Mouse (Mus musculus) heart, embryonic 10.5 days (tissue): ENCODE measurements around the gene Atpaf1. TPM values are rescaled to one million over a fixed set of nuclear protein-coding genes. Genes with fewer than 3 reads are reported as not detected.

Experiments
- DNase-seq: peaks from one replicate; pipeline ENCODE4 v3.0.0-alpha.2; 2017; ENCODE audit warnings: low spot score
- H3K27ac ChIP-seq: fragments of 300-500 bp; sonication (generic); 2 replicates; pipeline ENCODE4 v1.5.1; 2016; ENCODE audit warnings: mild to moderate bottlenecking
- H3K27me3 ChIP-seq: fragments of 300-500 bp; sonication (generic); 2 replicates; pipeline ENCODE4 v1.6.1; 2016; ENCODE audit warnings: mild to moderate bottlenecking; ENCODE audit not compliant: poor library complexity, insufficient read depth, severe bottlenecking
- H3K36me3 ChIP-seq: fragments of 300-500 bp; sonication (generic); 2 replicates; pipeline ENCODE4 v1.6.1; 2016; ENCODE audit warnings: mild to moderate bottlenecking, moderate library complexity
- H3K4me1 ChIP-seq: fragments of 300-500 bp; sonication (generic); 2 replicates; pipeline ENCODE4 v1.6.1; 2016; ENCODE audit warnings: mild to moderate bottlenecking
- H3K4me3 ChIP-seq: fragments of 300-500 bp; sonication (generic); 2 replicates; pipeline ENCODE4 v1.5.1; 2016; ENCODE audit warnings: mild to moderate bottlenecking, moderate library complexity
- H3K9me3 ChIP-seq: fragments of 300-500 bp; sonication (generic); 2 replicates; pipeline ENCODE4 v1.6.1; 2016; ENCODE audit warnings: mild to moderate bottlenecking, moderate library complexity
- WGBS: fragments of 180-500 bp; shearing (Covaris S2); methylation state at CpG from one replicate; pipeline ENCODE4 v1.1.7; 2016; 5-methylcytosine and 5-hydroxymethylcytosine counted together
- polyA plus RNA-seq: library from polyadenylated mRNA; unstranded; fragments of >200 nt; fragmentation: Nextera tagmentation; extraction: Ambion mirVana; gene quantifications from 2 replicates; pipeline ENCODE4 v1.2.1, GENCODE M21; 2016

Atpaf1 gene
- 60.0 and 67.2 TPM in 2 replicates for polyA plus RNA-seq

DNA sequence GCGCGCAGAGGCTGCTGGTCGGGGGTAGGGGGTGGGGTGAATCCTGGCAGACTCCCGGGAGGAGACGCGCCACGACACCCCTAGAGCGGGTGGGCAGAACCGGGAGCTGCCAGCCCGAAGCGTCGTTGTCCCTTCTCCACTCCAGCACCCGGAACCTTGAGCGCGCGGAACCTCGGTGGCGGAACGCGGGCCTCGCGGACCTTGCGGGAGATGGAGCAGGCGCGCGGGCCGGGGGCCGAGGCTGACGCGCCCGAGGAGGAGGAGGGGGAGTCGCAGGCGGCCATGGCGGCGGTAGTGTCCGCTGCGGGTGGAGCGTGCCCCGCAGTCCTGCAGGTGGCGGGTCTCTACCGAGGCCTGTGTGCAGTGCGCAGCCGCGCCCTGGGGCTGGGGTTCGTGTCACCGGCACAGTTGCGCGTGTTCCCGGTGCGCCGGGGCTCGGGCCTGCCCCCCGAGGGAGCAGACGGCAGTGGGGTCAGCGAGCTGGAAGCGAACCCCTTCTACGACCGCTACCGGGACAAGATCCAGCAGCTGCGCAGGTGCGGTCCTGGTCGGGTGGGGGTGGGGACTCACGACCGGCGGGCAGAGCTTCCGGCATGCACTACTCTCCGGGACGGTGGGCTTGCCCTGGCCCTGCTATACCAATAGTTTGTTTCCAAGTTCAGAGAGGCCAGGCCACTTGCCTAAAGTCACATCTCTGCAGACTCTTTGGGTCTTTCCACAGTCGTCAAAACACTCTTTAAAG lies at the start of gene Atpaf1:
TSS of gene Atpaf1 (plus strand) at position 44 of the 742 bp plus-strand sequence.
- H3K4me1 ChIP-seq: peaks cover 24% of the 10 kb centered on the region; the same call in 1 of the 2 replicates
- peak; percentile 85 for DNase-seq
- under 1% methylated on average over 69 of the region's 69 CpGs for WGBS
- H3K4me3 ChIP-seq: peak within 1 kb of the TSS; percentile 87
- H3K27ac ChIP-seq: peak within 1 kb of the TSS; percentile 96
- peaks cover 15% of the 10 kb centered on the region for H3K36me3 ChIP-seq
- H3K27me3 ChIP-seq: no peaks in the 10 kb centered on the region
- H3K9me3 ChIP-seq: no peaks in the 10 kb centered on the region

DNA sequence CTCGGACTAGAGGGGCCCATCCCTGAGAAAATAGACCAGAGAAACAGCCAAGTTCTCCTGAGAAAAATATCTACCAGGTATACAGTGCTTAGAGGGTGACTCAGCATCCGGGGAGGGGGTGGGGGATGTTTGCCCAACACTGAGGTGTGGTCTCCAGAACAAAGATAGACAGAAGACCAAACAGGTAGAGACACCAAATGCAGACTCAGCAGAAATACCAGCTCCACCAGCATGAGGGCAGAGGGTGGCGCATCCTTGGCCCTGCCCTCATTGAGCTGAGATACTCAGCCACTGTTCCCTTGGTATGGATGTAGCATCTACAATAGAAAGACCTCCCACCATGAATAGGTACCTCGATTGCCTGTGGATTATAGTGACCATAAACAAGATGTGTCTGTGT lies 49.7 kb upstream of the Atpaf1 start:
- H3K36me3 ChIP-seq: no peaks in the 10 kb centered on the region
- H3K27me3 ChIP-seq: 0 out of 2 replicates have a peak, but pooled peaks cover 4% of the 10 kb centered on the region
- peaks cover 20% of the 10 kb centered on the region for H3K4me1 ChIP-seq
- no peak overlapping the region for H3K4me3 ChIP-seq
- no peak for DNase-seq
- no peak overlapping the region for H3K27ac ChIP-seq
- WGBS: 64% methylated on average over 4 of the region's 4 CpGs
- no peaks in the 10 kb centered on the region for H3K9me3 ChIP-seq

DNA sequence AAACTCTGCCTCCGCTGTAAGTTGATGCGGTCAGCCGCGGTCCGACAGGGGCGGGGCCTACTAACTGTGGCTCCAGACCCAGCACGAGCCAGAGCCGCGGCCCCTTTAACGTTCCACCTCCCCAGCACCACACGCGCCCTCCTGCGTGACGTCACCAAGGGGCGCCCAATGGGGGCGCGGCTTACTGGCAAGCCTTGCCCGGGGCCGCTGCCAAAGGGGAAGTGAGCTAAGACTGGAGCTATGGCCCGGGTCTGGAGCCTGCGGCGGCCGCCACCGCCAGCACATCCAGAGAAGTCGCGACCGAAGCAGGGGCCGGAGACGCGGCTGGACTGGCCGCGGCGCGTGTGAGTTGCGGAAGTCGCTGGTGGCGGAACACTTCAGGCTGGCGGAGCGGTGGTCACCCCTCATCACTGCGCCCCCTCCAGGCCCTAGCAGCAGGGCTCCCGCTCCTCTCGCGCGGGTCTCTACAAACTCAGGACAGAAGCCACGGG lies 47.0 kb upstream of the Atpaf1 start, which contains the start of gene Efcab14:
TSS of gene Efcab14 (plus strand) at position 194 of the 491 bp plus-strand sequence.
- DNase-seq: peak; percentile 99
- Histone ChIP-seq H3K27me3 (no peaks in the 10 kb centered on the region), H3K4me1 (peaks cover 15% of the 10 kb centered on the region), H3K4me3 (peak within 1 kb of the TSS; percentile 72), H3K36me3 (peaks cover 17% of the 10 kb centered on the region), H3K27ac (peak within 1 kb of the TSS; percentile 91), H3K9me3 (no peaks in the 10 kb centered on the region)
- under 1% methylated on average over 45 of the region's 45 CpGs for WGBS

GRCm38 (mm10) chr4:115738481-115738985 lies 46.1 kb upstream of the Atpaf1 start:
- DNase-seq: no peak
- Histone ChIP-seq H3K27me3 (no peaks in the 10 kb centered on the region), H3K9me3 (no peaks in the 10 kb centered on the region), H3K36me3 (peaks cover 23% of the 10 kb centered on the region), H3K27ac (peak overlapping the region; percentile 91), H3K4me1 (peaks cover 15% of the 10 kb centered on the region), H3K4me3 (peak overlapping the region; percentile 72)
- WGBS: 43% methylated on average over 13 of the region's 13 CpGs

DNA sequence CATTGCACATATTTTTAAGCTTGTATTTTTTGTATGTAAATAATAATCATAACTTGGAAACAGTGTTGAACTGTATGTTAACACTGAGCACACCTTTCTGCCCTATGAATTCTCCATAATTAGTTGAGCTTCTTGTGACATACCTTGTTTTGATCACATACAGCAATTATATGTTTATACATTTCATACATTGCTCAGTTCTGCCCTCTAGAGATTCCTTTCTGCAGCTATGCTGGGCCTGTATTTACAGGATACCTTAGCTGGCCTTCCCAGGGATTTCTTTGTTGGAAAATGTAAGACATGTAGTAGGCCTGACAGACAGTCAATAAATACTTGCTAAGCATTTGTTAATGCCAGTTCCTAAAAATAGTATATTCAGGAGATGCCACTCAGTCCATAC lies 42.0 kb upstream of the Atpaf1 start:
- H3K9me3 ChIP-seq: no peaks in the 10 kb centered on the region
- H3K27me3 ChIP-seq: no peaks in the 10 kb centered on the region
- peaks cover 15% of the 10 kb centered on the region for H3K4me1 ChIP-seq
- peaks cover 42% of the 10 kb centered on the region for H3K36me3 ChIP-seq
- H3K4me3 ChIP-seq: no peak overlapping the region
- no peak for DNase-seq
- H3K27ac ChIP-seq: no peak overlapping the region

- no peaks in the 10 kb centered on the region for H3K9me3 ChIP-seq
- 62% methylated on average over 4 of the region's 4 CpGs for WGBS
- H3K36me3 ChIP-seq: peaks cover 45% of the 10 kb centered on the region
- peaks cover 13% of the 10 kb centered on the region for H3K4me1 ChIP-seq
- DNase-seq: no peak
- H3K4me3 ChIP-seq: no peak overlapping the region
- no peak overlapping the region for H3K27ac ChIP-seq
- no peaks in the 10 kb centered on the region for H3K27me3 ChIP-seq
These were observed 41.5 kb upstream of the Atpaf1 start for GRCm38 (mm10) chr4:115743096-115743495.

GRCm38 (mm10) chr4:115748181-115748580 lies 36.4 kb upstream of the Atpaf1 start:
- no peak overlapping the region for H3K27ac ChIP-seq
- peaks cover 46% of the 10 kb centered on the region for H3K36me3 ChIP-seq
- WGBS: 74% methylated on average over 1 of the region's 1 CpGs
- no peaks in the 10 kb centered on the region for H3K27me3 ChIP-seq
- H3K9me3 ChIP-seq: no peaks in the 10 kb centered on the region
- DNase-seq: no peak
- H3K4me3 ChIP-seq: no peak overlapping the region
- no peaks in the 10 kb centered on the region for H3K4me1 ChIP-seq

- Histone ChIP-seq H3K4me3 (no peak overlapping the region), H3K4me1 (no peaks in the 10 kb centered on the region), H3K36me3 (peaks cover 50% of the 10 kb centered on the region), H3K27ac (no peak overlapping the region), H3K9me3 (no peaks in the 10 kb centered on the region), H3K27me3 (no peaks in the 10 kb centered on the region)
- WGBS: 61% methylated on average over 1 of the region's 1 CpGs
- no peak for DNase-seq
These were observed 35.3 kb upstream of the Atpaf1 start for GRCm38 (mm10) chr4:115749336-115749735.

DNA sequence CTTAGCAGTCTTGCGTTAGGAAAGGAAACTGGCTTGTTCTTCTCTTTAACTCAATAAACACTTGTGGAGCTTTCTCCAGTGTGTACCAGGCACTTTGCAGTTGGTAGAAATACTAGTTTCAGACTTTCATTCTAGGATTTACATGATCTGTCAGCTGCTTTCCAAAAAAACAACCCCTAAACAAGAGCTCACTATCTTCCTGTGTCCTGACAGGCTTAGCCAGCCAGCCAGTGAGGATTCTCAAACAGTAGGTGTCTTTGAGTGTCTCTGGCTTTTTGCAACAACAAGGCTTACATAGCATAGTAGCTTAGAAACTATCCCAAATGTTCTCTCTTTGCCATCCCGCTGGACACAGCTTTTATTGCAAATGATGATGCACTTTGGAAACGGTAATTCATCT lies 30.5 kb upstream of the Atpaf1 start:
- H3K36me3 ChIP-seq: peaks cover 47% of the 10 kb centered on the region
- no peaks in the 10 kb centered on the region for H3K4me1 ChIP-seq
- no peaks in the 10 kb centered on the region for H3K9me3 ChIP-seq
- no peak overlapping the region for H3K27ac ChIP-seq
- DNase-seq: no peak
- H3K4me3 ChIP-seq: no peak overlapping the region
- WGBS: 88% methylated on average over 3 of the region's 3 CpGs
- no peaks in the 10 kb centered on the region for H3K27me3 ChIP-seq

DNA sequence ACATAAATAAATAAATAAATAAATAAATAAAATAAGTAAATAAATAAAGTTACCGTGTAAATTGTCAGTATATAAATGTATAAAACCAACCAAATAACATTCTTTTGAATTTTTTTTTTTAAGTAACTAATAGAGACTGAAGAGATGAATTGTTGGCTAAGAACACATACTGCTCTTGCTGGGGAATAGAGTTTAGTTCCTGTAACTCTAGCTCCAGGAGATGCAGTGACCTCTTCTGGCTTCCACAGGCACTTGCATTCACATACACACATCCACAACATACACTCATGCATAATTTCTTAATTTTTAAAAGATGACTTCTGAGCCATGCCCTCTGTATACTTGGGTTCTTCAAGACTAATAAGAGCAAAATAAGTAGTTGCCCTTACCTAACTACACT lies 29.8 kb upstream of the Atpaf1 start:
- WGBS: 96% methylated on average over 1 of the region's 1 CpGs
- no peaks in the 10 kb centered on the region for H3K27me3 ChIP-seq
- H3K36me3 ChIP-seq: peaks cover 47% of the 10 kb centered on the region
- H3K4me3 ChIP-seq: no peak overlapping the region
- H3K4me1 ChIP-seq: no peaks in the 10 kb centered on the region
- DNase-seq: no peak
- H3K9me3 ChIP-seq: no peaks in the 10 kb centered on the region
- no peak overlapping the region for H3K27ac ChIP-seq

DNA sequence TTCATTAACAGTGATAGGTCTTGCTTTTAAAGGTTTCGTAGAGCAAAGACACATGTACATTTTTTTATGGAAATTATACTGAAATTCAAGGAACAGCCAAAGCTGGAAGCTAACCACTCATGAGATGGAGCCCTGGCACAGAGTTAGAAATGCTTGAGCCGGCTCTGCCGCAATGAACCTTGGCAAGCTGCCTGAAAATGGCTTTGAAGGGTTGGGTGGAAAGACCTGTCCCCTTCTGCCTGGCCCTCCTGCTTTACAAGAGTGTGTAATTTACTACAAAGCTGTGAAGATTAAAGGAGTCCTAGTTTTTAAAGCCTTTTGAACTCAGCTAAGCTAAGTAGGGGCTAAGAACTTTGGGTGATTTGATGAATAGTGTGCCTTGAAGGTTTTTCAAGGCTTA lies 23.4 kb upstream of the Atpaf1 start:
- 90% methylated on average over 3 of the region's 3 CpGs for WGBS
- no peak for DNase-seq
- no peak overlapping the region for H3K4me3 ChIP-seq
- H3K36me3 ChIP-seq: peaks cover 64% of the 10 kb centered on the region
- no peaks in the 10 kb centered on the region for H3K4me1 ChIP-seq
- no peaks in the 10 kb centered on the region for H3K9me3 ChIP-seq
- H3K27ac ChIP-seq: no peak overlapping the region
- no peaks in the 10 kb centered on the region for H3K27me3 ChIP-seq

DNA sequence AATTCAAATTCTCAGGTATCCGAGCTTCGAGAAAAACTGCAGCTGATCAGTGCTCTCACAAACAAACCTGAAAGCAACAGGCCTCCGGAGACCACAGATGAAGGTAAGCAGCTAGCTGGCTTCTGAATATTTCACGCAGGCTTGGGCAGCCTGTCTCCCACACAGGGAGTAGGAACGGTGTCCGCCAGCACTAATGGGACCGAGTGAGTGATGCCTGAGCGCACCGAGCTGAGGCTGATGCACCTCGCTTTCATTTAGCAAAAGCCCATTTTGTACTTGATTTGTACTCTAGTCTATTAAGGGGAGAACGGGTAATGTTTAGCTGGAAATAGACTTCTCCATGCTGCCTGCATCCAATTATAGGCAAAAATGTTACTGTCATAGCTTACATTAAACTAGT lies 20.0 kb upstream of the Atpaf1 start:
- Histone ChIP-seq H3K4me1 (no peaks in the 10 kb centered on the region), H3K27me3 (no peaks in the 10 kb centered on the region), H3K27ac (no peak overlapping the region), H3K4me3 (no peak overlapping the region), H3K36me3 (peaks cover 69% of the 10 kb centered on the region), H3K9me3 (no peaks in the 10 kb centered on the region)
- DNase-seq: no peak
- WGBS: 92% methylated on average over 11 of the region's 11 CpGs

DNA sequence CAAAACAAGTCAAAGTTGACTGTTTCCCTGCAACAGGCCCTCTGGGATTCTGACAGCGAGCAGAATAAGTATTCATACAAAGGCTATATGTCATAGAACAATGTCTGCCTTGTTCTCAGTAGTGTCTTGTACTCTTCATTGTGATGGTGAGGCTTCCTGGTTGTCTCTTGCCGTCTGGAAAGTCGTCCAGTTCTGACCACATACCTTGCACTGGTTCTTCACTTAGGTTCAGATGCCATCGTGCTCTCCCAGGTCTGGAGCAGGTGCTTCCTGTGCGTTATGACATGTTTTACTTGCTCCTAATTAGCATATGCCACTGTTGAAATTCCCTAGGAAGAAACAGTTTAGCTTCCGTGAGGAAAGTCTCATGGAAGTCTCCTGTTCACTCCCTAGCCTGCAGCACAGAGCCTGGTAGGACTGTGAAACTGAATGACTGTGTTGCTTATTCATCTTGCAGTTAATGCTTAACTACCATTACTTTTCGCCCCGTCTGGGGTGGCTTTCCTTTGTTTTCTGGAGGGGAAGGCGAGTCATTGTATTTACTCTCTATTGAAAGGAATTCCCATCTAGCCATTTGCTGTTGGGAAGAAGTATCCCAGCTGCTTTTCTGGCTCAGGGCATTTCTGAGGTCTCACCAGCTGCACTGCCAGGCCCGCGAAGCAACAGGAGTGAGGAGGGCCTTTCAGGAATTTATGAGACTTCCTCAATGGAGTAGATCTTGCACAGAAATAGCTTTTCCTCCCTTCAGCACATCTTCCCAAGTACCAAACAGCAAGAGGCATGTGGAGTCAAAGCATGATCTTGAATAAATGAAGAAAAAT lies 16.8 kb upstream of the Atpaf1 start:
- 82% methylated on average over 11 of the region's 11 CpGs for WGBS
- Histone ChIP-seq H3K4me3 (no peak overlapping the region), H3K4me1 (no peaks in the 10 kb centered on the region), H3K27me3 (no peaks in the 10 kb centered on the region), H3K27ac (no peak overlapping the region), H3K36me3 (peaks cover 68% of the 10 kb centered on the region), H3K9me3 (no peaks in the 10 kb centered on the region)
- no peak for DNase-seq
